Mouse (Mus musculus): ENCODE measurements around the gene Als2cr12. TPM values are rescaled to one million over a fixed set of nuclear protein-coding genes. Genes with fewer than 3 reads are reported as not detected.
"Not testable (repeated sequence)": the region's sequence is repeated elsewhere in the genome, so short reads cannot be mapped to it uniquely, and the experiment has no call there.

Gene Als2cr12
- polyA plus RNA-seq, 1 experiment from 2014 or later: not detected

DNA sequence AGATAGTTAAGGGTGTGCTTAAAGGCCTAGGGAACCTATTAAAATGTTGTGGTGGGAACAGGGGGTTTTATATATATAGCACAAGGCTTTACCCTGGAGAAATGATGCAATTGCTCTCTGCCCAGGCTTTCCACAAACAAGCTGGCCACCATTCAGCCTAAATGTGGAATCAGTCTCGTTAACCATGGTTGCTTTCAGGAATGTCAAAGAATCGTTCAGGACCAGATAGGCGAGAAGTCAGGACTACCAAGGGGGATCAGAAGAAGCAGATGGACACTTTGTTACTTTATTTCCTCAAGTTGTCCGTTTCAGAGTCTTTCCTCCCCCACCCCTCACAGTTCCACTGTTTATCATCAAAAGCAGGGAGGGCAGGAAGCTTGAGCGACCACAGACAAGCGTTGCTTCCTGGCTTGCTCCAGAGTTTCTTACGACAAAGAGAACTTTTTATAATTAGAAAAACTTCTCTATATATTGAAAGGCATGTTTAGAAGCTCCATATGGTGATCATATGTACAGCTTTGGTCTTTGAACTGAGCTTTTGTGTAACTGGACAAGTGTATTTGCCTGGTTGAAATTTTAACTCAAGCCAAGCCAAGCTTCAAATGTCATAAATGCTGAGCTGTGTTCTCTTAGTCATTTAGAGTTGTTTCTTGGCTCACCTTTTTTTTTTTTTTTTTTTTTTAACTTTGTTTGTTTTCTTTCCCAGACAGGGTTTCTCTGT, 20.5 kb upstream of the Als2cr12 start:
- no peak overlapping the region for H3K4me3 ChIP-seq (replicated peaks)
- H3K27ac ChIP-seq: no peak overlapping the region
- H3K4me1 ChIP-seq: peaks cover 21% of the 10 kb centered on the region; the same call in 1 of the 2 replicates

DNA sequence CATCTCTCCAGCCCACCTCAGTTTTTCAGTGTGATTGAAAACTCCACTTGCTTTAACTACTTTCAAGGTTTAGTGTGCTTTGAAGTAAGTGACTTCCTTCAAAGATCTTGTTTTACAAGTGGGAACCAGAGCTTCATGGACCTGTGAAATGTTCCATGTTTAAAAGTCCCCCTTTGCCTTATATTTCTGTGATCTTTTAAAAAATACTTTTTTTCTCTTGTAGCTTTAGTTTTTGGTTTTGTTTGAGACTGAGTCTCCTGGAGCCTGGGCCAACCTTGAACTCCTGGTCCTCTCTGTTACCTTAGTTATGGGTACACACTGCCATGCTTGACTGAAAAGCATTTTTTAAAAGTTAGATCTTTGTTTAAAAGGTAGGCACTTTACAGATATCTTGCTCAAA, 19.7 kb upstream of the Als2cr12 start:
- H3K4me3 ChIP-seq (replicated peaks): no peak overlapping the region
- no peaks in the 10 kb centered on the region for H3K9me3 ChIP-seq
- H3K27ac ChIP-seq: no peak overlapping the region
- peaks cover 2% of the 10 kb centered on the region; the same call in 1 of the 2 replicates for H3K36me3 ChIP-seq (replicated peaks)
- no peak overlapping the region for H3K4me2 ChIP-seq
- peaks cover 24% of the 10 kb centered on the region; the same call in 1 of the 2 replicates for H3K4me1 ChIP-seq
- H3K27me3 ChIP-seq: no peaks in the 10 kb centered on the region
- no peak for ATAC-seq (ENCODE audit: low FRiP score)
- no peak overlapping the region for H3K9ac ChIP-seq

More for the DNA sequence above, 20.5 kb upstream of the Als2cr12 start:
- Histone ChIP-seq H3K4me2 (no peak overlapping the region), H3K27me3 (no peaks in the 10 kb centered on the region), H3K9ac (no peak overlapping the region), H3K9me3 (no peaks in the 10 kb centered on the region), H3K36me3 (replicated peaks) (peaks cover 2% of the 10 kb centered on the region; the same call in 1 of the 2 replicates)
- no peak for ATAC-seq (ENCODE audit: low FRiP score)
- WGBS: 63% methylated on average over 7 of the region's 7 CpGs

DNA sequence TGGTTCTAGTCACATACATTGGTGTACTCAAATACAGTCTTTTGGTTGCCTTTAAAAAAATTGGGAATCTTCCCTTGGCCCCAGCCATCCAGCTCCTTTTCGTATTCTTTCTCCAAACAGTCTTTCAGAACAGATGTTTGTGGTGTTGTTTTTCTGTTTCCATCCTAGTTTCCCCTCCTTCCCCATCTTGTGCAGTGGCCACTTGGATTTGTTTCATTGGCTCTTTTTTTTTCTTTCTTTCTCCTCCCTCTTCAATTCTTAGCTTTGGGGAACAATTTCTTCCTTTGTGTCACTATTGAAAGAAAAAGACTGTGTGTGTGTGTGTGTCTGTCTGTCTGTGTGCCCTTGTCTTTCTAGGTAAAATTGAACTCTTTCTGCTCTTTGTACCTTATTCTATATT, 18.6 kb upstream of the Als2cr12 start:
- no peaks in the 10 kb centered on the region for H3K9me3 ChIP-seq
- peaks cover 2% of the 10 kb centered on the region; the same call in 1 of the 2 replicates for H3K36me3 ChIP-seq (replicated peaks)
- WGBS: 67% methylated on average over 1 of the region's 1 CpGs
- H3K4me1 ChIP-seq: peaks cover 24% of the 10 kb centered on the region; the same call in 1 of the 2 replicates
- H3K27me3 ChIP-seq: no peaks in the 10 kb centered on the region
- H3K9ac ChIP-seq: no peak overlapping the region
- peak overlapping the region; percentile 65; the same call in 1 of the 2 replicates for H3K4me3 ChIP-seq (replicated peaks)
- H3K27ac ChIP-seq: no peak overlapping the region
- H3K4me2 ChIP-seq: peak overlapping the region; percentile 79
- no peak for ATAC-seq (ENCODE audit: low FRiP score)

DNA sequence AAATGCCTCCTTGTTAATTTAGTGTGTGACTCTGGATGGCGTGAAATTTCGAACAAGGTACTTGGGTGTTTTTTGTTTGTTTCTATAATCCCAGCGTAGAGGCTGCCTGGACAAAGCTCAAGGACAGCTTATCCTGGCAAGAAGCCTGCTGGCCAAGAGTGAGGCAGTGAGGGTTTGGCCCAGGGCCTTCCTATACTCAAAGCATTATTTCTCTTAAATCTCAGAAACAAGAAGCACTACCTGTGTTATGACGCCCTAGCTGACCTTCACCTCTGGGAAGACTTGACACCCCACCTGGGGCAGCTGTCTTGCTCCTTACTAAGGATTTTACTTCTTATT, 18.1 kb upstream of the Als2cr12 start:
- H3K4me1 ChIP-seq: peaks cover 24% of the 10 kb centered on the region; the same call in 1 of the 2 replicates
- H3K27me3 ChIP-seq: no peaks in the 10 kb centered on the region
- peak overlapping the region; percentile 79 for H3K4me2 ChIP-seq
- H3K9ac ChIP-seq: no peak overlapping the region; the same call in 1 of the 2 replicates
- peak overlapping the region; percentile 65 for H3K4me3 ChIP-seq (replicated peaks)
- no peaks in the 10 kb centered on the region for H3K9me3 ChIP-seq
- H3K36me3 ChIP-seq (replicated peaks): peaks cover 2% of the 10 kb centered on the region; the same call in 1 of the 2 replicates
- 50% methylated on average over 4 of the region's 4 CpGs for WGBS
- peak overlapping the region; percentile 81; the same call in 1 of the 2 replicates for H3K27ac ChIP-seq
- no peak for ATAC-seq (ENCODE audit: low FRiP score)

DNA sequence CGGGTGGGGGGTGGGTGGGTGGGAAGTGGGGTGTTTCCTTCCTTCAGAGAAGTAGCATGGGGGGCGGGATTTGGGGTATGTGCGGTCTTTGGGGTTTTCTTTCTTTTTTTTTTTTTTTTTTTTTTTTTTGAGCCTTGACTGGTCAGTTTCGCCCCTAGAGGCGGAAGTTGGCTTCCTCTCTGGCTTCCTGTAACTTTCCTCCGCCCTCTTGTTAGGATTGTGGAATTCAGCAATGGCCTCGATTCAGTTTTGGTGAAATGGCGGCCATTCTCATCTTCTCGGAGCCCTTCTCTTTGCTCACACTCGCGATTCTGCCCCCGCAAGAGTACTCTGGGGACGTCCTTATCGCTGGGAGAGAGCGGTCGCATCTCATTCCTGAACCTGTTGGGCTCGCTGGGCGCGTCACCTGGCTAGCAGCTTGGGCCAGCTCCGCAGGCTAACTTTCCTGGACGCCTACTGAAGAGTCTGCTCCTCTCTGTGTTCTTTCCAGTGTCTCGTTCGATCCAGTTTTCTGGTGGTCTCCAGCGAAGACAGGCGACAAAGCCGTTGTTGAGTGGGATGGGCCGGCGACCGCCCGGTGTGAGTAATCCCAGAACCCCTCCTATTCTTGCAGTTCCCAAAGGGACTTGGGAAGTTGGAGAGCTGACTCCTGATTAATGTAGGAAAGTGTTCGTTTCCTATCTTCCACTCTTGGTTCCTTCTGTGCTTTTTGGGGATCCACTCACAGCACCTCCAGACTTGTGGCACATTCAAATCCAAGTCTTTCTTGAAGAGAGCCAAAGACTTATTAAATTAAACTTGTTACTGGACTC, 17.5 kb upstream of the Als2cr12 start:
- 2% methylated on average over 31 of the region's 31 CpGs for WGBS
- H3K36me3 ChIP-seq (replicated peaks): peaks cover 2% of the 10 kb centered on the region; the same call in 1 of the 2 replicates

DNA sequence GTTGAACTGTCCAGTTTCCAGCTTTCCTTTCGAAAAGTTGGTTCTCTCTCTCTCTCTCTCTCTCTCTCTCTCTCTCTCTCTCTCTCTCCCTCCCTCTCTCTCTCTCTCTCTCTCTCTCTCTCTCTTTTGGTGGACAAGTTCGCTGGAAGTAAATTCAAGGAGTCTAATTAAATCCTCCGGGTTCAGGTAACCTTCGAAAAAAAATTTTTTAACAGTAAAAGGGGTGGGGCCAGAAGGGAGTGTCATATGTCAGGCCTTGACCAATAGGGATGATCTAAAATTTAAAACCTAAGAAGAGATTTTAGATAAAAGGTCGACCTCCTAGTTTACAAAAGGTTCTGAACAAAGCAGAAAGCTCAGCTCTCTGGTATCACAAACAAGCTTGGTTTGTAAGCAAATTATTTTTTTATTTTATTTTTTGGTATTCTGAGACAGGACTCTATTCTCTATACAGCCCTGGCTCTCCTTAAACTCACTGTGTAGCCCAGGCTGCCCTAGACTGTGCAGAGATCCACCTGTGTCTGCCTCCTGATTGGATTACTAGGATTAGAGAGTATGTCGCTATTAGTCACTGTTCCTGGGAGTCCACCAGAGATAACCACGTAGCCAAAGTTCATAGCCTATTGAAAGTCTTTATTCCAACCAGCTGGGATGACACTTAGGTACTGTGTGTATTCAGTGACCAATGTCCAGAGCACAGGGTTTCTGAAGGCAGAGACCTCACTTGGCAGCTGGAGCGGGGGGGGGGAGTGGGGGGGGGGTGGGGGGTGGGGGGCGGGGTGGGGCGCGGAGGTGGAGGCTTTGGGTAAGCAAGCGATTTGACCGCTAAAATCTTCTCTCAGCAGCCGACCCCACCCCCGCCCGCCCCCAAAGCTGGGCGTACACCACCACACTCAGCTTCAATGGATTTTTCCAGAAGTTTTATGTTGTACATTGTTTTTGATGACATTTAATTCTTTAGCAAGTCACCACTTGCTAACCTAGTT, 16.6 kb upstream of the Als2cr12 start:
- peak overlapping the region; percentile 45; the same call in 1 of the 2 replicates for H3K9ac ChIP-seq
- peak overlapping the region; percentile 65 for H3K4me3 ChIP-seq (replicated peaks)

More for the DNA sequence above, 17.5 kb upstream of the Als2cr12 start:
- Histone ChIP-seq H3K27me3 (no peaks in the 10 kb centered on the region), H3K4me1 (peaks cover 24% of the 10 kb centered on the region; the same call in 1 of the 2 replicates), H3K9ac (peak overlapping the region; percentile 66), H3K4me3 (replicated peaks) (peak overlapping the region; percentile 65), H3K9me3 (no peaks in the 10 kb centered on the region), H3K27ac (peak overlapping the region; percentile 81), H3K4me2 (peak overlapping the region; percentile 79)
- ATAC-seq (ENCODE audit: low FRiP score): peak; percentile 18; the same call in 1 of the 2 replicates

DNA sequence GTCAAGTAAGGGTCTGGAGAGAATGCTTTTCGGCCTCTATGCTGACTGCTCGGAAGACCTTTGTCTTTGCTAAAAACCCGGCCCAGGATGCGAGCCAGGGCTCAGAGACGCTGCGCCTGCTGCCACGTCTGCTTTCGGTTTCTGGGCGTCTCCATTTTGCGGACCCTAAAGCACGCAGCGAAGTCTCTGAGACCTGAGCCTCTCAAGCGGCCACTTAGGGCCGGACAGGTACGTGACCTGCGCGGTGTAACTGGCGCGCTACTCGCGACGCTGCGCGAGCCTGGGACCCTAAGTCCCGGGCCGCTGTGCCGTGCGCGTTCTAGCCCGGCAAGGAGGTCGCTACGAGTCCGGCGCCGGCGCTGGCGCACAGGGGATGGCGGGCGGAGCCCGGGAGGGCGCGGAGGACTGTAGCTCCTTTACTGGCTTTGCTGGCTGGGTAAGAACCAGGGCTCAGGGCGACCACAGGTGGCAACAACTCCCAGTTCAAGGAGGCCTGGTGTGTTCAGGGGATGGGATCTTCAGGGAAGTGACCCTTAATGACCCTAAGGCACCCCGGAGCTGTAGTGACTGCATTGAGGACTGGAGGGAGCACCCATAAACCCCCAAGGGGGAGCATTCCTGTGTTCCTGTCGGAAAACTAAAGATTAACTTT, 15.7 kb upstream of the Als2cr12 start, which contains the start of gene Cflar:
Gene Cflar, plus strand, starts transcription at position 144 of the 652 bp plus-strand sequence.
- under 1% methylated on average over 45 of the region's 45 CpGs for WGBS
- Histone ChIP-seq H3K36me3 (replicated peaks) (no peaks in the 10 kb centered on the region; the same call in 1 of the 2 replicates), H3K27me3 (no peaks in the 10 kb centered on the region), H3K4me2 (peak within 1 kb of the TSS; percentile 79), H3K4me1 (peaks cover 24% of the 10 kb centered on the region; the same call in 1 of the 2 replicates), H3K9me3 (no peaks in the 10 kb centered on the region), H3K4me3 (replicated peaks) (peak within 1 kb of the TSS; percentile 65), H3K27ac (peak within 1 kb of the TSS; percentile 90), H3K9ac (peak within 1 kb of the TSS; percentile 75)
- peak; percentile 86 for ATAC-seq (ENCODE audit: low FRiP score)

More for the DNA sequence above, 16.6 kb upstream of the Als2cr12 start:
- Histone ChIP-seq H3K27ac (peak overlapping the region; percentile 90), H3K36me3 (replicated peaks) (peaks cover 2% of the 10 kb centered on the region; the same call in 1 of the 2 replicates), H3K27me3 (no peaks in the 10 kb centered on the region), H3K4me1 (peaks cover 24% of the 10 kb centered on the region; the same call in 1 of the 2 replicates), H3K9me3 (no peaks in the 10 kb centered on the region), H3K4me2 (peak overlapping the region; percentile 79)
- 14% methylated on average over 17 of the region's 17 CpGs for WGBS
- ATAC-seq (ENCODE audit: low FRiP score): peak; percentile 68

DNA sequence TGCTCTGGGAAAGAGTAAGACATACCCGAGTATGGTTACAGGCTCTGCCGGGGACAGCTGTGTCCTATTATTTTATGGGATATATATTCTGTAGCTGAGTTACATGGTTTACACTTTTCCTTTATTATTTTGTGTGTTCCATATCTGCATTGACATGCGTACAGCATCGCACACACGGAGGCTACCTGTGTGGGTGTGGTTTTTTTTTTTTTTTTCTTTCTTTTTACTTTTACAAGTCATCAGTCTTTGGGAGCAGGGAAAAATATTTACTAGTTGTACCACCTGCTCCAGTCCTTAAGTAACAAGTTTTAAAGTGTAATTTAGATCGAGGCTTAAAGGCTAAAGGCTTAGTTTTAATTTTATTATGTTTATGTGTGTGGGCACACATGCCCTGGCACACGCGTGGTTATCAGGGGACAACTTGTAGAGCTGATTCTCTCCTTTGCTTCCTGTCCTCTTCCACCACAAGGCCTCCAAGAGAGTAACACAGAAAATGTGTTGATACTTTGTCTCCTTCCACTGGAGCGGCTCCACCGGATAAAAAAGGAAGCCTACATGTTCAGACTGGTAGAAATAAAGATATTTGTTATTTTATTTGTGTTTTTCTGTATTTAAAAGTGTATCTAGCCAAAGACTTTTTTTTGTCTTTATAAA, 15.0 kb upstream of the Als2cr12 start:
- Histone ChIP-seq H3K4me1 (peaks cover 21% of the 10 kb centered on the region; the same call in 1 of the 2 replicates), H3K4me3 (replicated peaks) (peak overlapping the region; percentile 65), H3K27ac (peak overlapping the region; percentile 90), H3K4me2 (peak overlapping the region; percentile 79), H3K36me3 (replicated peaks) (no peaks in the 10 kb centered on the region; the same call in 1 of the 2 replicates), H3K9ac (peak overlapping the region; percentile 75), H3K27me3 (no peaks in the 10 kb centered on the region), H3K9me3 (no peaks in the 10 kb centered on the region)
- 52% methylated on average over 10 of the region's 10 CpGs for WGBS
- ATAC-seq (ENCODE audit: low FRiP score): no peak; the same call in 1 of the 2 replicates

DNA sequence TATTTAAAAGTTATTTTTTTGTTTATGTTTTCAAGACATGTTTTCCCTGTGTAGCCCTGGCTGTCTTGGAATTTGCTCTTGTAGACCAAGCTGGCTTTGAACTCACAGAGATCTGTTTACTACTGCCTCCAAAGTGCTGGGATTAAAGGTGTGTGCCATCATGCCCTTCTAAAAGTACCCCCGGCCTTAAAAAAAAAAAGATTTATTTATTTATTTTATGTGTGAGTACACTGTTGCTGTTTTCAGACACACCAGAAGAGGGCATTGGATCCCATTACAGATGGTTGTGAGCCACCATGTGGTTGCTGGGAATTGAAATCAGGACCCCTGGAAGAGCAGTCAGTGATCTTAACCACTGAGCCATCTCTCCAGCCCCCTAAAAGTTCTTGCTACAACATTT, 14.3 kb upstream of the Als2cr12 start:
- H3K27ac ChIP-seq; H3K4me2 ChIP-seq; H3K27me3 ChIP-seq; H3K9me3 ChIP-seq; ATAC-seq (ENCODE audit: low FRiP score); H3K4me3 ChIP-seq (replicated peaks); H3K9ac ChIP-seq; H3K36me3 ChIP-seq (replicated peaks): not testable (repeated sequence)
- WGBS: 94% methylated on average over 1 of the region's 1 CpGs
- peaks cover 19% of the 10 kb centered on the region; the same call in 1 of the 2 replicates for H3K4me1 ChIP-seq

DNA sequence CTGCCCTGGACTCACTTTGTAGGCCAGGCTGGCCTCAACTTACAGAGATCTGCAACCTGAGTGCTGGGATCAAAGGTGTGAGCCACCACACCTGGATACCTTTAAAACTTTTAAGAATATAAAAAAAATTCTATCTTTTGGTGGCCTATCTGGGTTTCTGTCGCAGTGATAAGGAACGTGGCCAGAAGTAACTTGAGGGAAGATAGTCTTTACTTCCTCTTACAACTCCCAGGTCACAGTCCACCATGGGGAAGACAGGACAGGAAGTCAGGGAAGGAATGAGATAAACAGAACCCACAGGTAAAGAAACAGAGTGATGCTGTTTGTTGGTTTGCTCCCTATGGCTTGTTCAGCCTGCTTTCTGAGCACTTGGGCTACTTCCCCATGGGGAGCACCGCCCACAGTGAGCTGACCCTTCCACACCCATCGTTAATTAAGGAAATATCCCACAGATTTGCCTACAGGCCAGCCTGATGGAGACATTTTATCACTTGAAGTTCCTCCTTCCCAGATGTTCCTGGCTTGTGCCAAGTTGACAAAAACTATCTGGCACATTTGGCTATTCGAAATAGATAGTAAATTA, 4.9 kb upstream of the Als2cr12 start:
- not testable (repeated sequence) for H3K27ac ChIP-seq; H3K4me3 ChIP-seq (replicated peaks); H3K36me3 ChIP-seq (replicated peaks); ATAC-seq (ENCODE audit: low FRiP score); H3K4me1 ChIP-seq; H3K9ac ChIP-seq; H3K9me3 ChIP-seq; H3K4me2 ChIP-seq; H3K27me3 ChIP-seq
- WGBS: 87% methylated on average over 5 of the region's 5 CpGs

Data from forebrain, embryonic 12.5 days (tissue).